Mouse (Mus musculus) heart, postnatal 10 days (tissue): ENCODE data around the gene Arhgef3. TPM values are rescaled to one million over a fixed set of nuclear protein-coding genes. Genes with fewer than 3 reads are reported as not detected.

Source experiments
- DNase-seq, 2 experiments: peaks; one replicate each; pipeline ENCODE4 v3.0.0; 2021
- intact Hi-C: fragments of 180-260 bp; cut with DNase I; formaldehyde crosslinking; loops from one replicate; pipeline ENCODE4 v1.15.1; 2025
- total RNA-seq, 2 experiments: library from RNA; stranded (reverse); gene quantifications; 2 replicates each; pipeline ENCODE4 v1.2.3; 2021

Gene Arhgef3
- total RNA-seq: 10 to 100 TPM; 32.4 to 33.5 TPM

- DNase-seq: peak; percentile 79 to 83
- intact Hi-C loops: loop anchor here (2.0 to 10.0 kb wide), 3 partner anchors 38 to 220 kb away; no protein-coding TSS in a partner anchor
Measured at GRCm38 (mm10) chr14:27114362-27115274, at the start of gene Arhgef3. TSS of gene Arhgef3 (plus strand) at chr14:27114899.

- DNase-seq: peak; percentile 43 to 53
- intact Hi-C loops: no loop called here
Measured at GRCm38 (mm10) chr14:27066171-27066929, 48.3 kb upstream of the Arhgef3 start.

- intact Hi-C loops: no loop called here
Measured at GRCm38 (mm10) chr14:27067866-27068271, 46.8 kb upstream of the Arhgef3 start.

GRCm38 (mm10) chr14:27069434-27070097 is 45.1 kb upstream of the Arhgef3 start:
- no peak for DNase-seq
- intact Hi-C loops: no loop called here

More at GRCm38 (mm10) chr14:27067866-27068271, 46.8 kb upstream of the Arhgef3 start:
- DNase-seq: no peak

GRCm38 (mm10) chr14:27070128-27070527 is 44.6 kb upstream of the Arhgef3 start:
- DNase-seq: no peak
- intact Hi-C loops: no loop called here

- intact Hi-C loops: no loop called here
- no peak for DNase-seq
Measured at GRCm38 (mm10) chr14:27070758-27071157, 43.9 kb upstream of the Arhgef3 start.

- intact Hi-C loops: no loop called here
- no peak for DNase-seq
Measured at GRCm38 (mm10) chr14:27071985-27072384, 42.7 kb upstream of the Arhgef3 start.

- intact Hi-C loops: loop anchor here (5.0 kb wide), 1 partner anchor 33 kb away; no protein-coding TSS in a partner anchor
Measured at GRCm38 (mm10) chr14:27075084-27075483, 39.6 kb upstream of the Arhgef3 start.

GRCm38 (mm10) chr14:27075909-27076521 is 38.7 kb upstream of the Arhgef3 start:
- peak in 1 of 2 experiments; percentile 31 for DNase-seq
- intact Hi-C loops: loop anchor here (5.0 kb wide), 1 partner anchor 34 kb away; no protein-coding TSS in a partner anchor

More at GRCm38 (mm10) chr14:27075084-27075483, 39.6 kb upstream of the Arhgef3 start:
- no peak for DNase-seq

- intact Hi-C loops: loop anchor here (5.0 kb wide), 1 partner anchor 34 kb away; no protein-coding TSS in a partner anchor
- peak; percentile 47 to 58 for DNase-seq
Measured at GRCm38 (mm10) chr14:27076522-27076920, 38.2 kb upstream of the Arhgef3 start.

GRCm38 (mm10) chr14:27081536-27082275 is 33.0 kb upstream of the Arhgef3 start:
- intact Hi-C loops: no loop called here
- peak in 1 of 2 experiments; percentile 36 for DNase-seq

GRCm38 (mm10) chr14:27085471-27085870 is 29.2 kb upstream of the Arhgef3 start:
- DNase-seq: no peak
- intact Hi-C loops: no loop called here

GRCm38 (mm10) chr14:27085999-27086398 is 28.7 kb upstream of the Arhgef3 start:
- DNase-seq: no peak
- intact Hi-C loops: no loop called here

GRCm38 (mm10) chr14:27094247-27094646 is 20.5 kb upstream of the Arhgef3 start:
- DNase-seq: no peak

GRCm38 (mm10) chr14:27096133-27096532 is 18.6 kb upstream of the Arhgef3 start:
- no peak for DNase-seq
- intact Hi-C loops: loop anchor here (5.0 to 10.0 kb wide), 3 partner anchors 309 to 611 kb away; no protein-coding TSS in a partner anchor

More at GRCm38 (mm10) chr14:27094247-27094646, 20.5 kb upstream of the Arhgef3 start:
- intact Hi-C loops: loop anchor here (10.0 kb wide), 2 partner anchors 419 to 609 kb away; no protein-coding TSS in a partner anchor

GRCm38 (mm10) chr14:27096779-27097178 is 17.9 kb upstream of the Arhgef3 start:
- DNase-seq: peak; percentile 86 to 91
- intact Hi-C loops: loop anchor here (1.0 to 10.0 kb wide), 4 partner anchors 65 to 612 kb away; no protein-coding TSS in a partner anchor

GRCm38 (mm10) chr14:27101735-27102134 is 13.0 kb upstream of the Arhgef3 start:
- no peak for DNase-seq
- intact Hi-C loops: no loop called here

- intact Hi-C loops: no loop called here
- DNase-seq: no peak
Measured at GRCm38 (mm10) chr14:27102720-27103119, 12.0 kb upstream of the Arhgef3 start.
